In genomic region chr2:115859371-115860140, GRCm38 (mm10) we compare ENCODE assay signal across 7 mouse cellular contexts.
A peak's percentile ranks its signal among the peaks of the same experiment; 100 is the strongest.
DNase-seq lines count a peak whose midpoint lies in the region; ATAC-seq lines count a peak whose summit lies in the region.

No protein-coding gene starts in this region.

- H3K4me3 ChIP-seq in forebrain, embryonic 10.5 days: peak overlapping the region; percentile 51

- WGBS in forebrain, embryonic 10.5 days: under 1% methylated on average over 27 of the region's 27 CpGs

- H3K36me3 ChIP-seq in forebrain, embryonic 10.5 days (replicated peaks): peaks cover 12% of the 10 kb centered on the region

- DNase-seq in urinary bladder, adult 2 months (ENCODE audit: low spot score): peak; percentile 43
- DNase-seq in urinary bladder, postnatal 25 days (ENCODE audit: low spot score): no peak
- peak; percentile 77 for DNase-seq in forebrain, embryonic 10.5 days (ENCODE audit: extremely low spot score, low spot score)
- DNase-seq in kidney, adult 11 months: peak; percentile 41
- DNase-seq in mesoderm, embryonic 11.5 days (ENCODE audit: low read depth, low spot score): peak; percentile 92
- no peak for DNase-seq in spleen, adult 18-20 months

- H3K4me1 ChIP-seq in forebrain, embryonic 10.5 days: peaks cover 67% of the 10 kb centered on the region

- no peaks in the 10 kb centered on the region for H3K9me3 ChIP-seq in forebrain, embryonic 10.5 days

- H3K27me3 ChIP-seq in forebrain, embryonic 10.5 days (ENCODE audit: poor library complexity, severe bottlenecking): peaks cover 90% of the 10 kb centered on the region

- no peak for ATAC-seq in erythroblast, adult 5-6 weeks (replicated peaks; ENCODE audit: low FRiP score, poor library complexity, severe bottlenecking)

- H3K27ac ChIP-seq in forebrain, embryonic 10.5 days: peak overlapping the region; percentile 83

Comparison
In these comparisons a context has a peak if more than half of its experiments do, and no peak if none do; other contexts are left out.
1. DNase-seq: peak in urinary bladder, adult 2 months (single experiment), forebrain, embryonic 10.5 days (single experiment), kidney, adult 11 months (single experiment) and mesoderm, embryonic 11.5 days (single experiment); none in urinary bladder, postnatal 25 days (single experiment) and spleen, adult 18-20 months (0 of 2).